Mouse (Mus musculus) testis, adult 2 months (tissue): Measurements from ENCODE around the gene Trpc4ap. TPM values are rescaled to one million over a fixed set of nuclear protein-coding genes. Genes with fewer than 3 reads are reported as not detected.
"Not testable (repeated sequence)": the region's sequence is repeated elsewhere in the genome, so short reads cannot be mapped to it uniquely, and the experiment has no call there.

Experiments used
- H3K27ac ChIP-seq: fragments of 200-500 bp; 2 replicates; pipeline ENCODE4 v1.5.1; 2012; ENCODE audit warnings: low read depth, low read length; ENCODE audit not compliant: control insufficient read depth, insufficient read depth
- H3K27me3 ChIP-seq: fragments of 200-500 bp; 2 replicates; pipeline ENCODE4 v1.6.1; 2012; ENCODE audit warnings: mild to moderate bottlenecking, low read length, moderate library complexity; ENCODE audit not compliant: control insufficient read depth, insufficient read depth
- H3K36me3 ChIP-seq: fragments of 200-500 bp; 2 replicates; pipeline ENCODE4 v1.6.1; 2012; ENCODE audit warnings: mild to moderate bottlenecking, low read length; ENCODE audit not compliant: control insufficient read depth, insufficient read depth
- H3K4me1 ChIP-seq: fragments of 200-500 bp; 2 replicates; pipeline ENCODE4 v1.6.1; 2012; ENCODE audit warnings: low read length; ENCODE audit not compliant: control insufficient read depth, insufficient read depth
- H3K4me3 ChIP-seq: fragments of 200-500 bp; 2 replicates; pipeline ENCODE4 v1.5.1; 2012; ENCODE audit warnings: low read depth, mild to moderate bottlenecking, low read length, moderate library complexity, mixed read lengths; ENCODE audit not compliant: control insufficient read depth
- CTCF ChIP-seq: fragments of 200-500 bp; IDR thresholded peaks from 2 replicates; pipeline ENCODE4 v1.5.1; 2012; ENCODE audit warnings: low read depth, mild to moderate bottlenecking, inconsistent platforms, low read length, moderate library complexity; ENCODE audit not compliant: control insufficient read depth, insufficient read depth, insufficient replicate concordance
- POLR2A ChIP-seq: fragments of 200-500 bp; IDR thresholded peaks from 2 replicates; pipeline ENCODE4 v1.6.1; 2012; ENCODE audit warnings: low read depth, mild to moderate bottlenecking, inconsistent platforms, low read length, moderate library complexity; ENCODE audit not compliant: control insufficient read depth
- polyA plus RNA-seq: library from polyadenylated mRNA; depleted of rRNA; stranded (reverse); fragments of >200 nt; gene quantifications from 2 replicates; pipeline ENCODE4 v1.2.3, GENCODE M21; 2012

The Trpc4ap gene
- polyA plus RNA-seq, 1 experiment, result 82.2 TPM

DNA sequence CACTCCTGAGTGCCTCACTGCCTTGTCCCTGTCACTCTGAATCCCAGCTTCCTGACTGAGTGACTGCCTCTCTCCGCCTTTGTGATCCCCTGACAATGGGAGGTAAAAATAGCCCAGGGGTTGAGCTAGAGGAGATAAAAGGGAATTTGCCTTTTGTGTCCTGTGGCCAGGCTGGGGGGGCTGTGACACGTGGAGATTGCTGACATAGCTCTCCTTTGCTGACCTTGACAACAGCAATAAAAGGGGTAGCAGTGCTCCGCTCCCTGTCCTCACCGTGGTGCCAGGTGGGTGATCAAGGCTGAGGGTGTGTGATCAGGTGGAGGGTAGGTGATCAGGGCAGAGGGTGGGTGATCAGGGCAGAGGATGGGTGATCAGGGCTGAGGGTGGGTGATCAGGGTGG lies 81.2 kb downstream of the Trpc4ap start, which contains the start of gene Myh7b:
Gene Myh7b, plus strand, starts transcription at position 235 of the 400 bp plus-strand sequence.
- peaks cover 7% of the 10 kb centered on the region; the same call in 1 of the 2 replicates for H3K4me1 ChIP-seq

DNA sequence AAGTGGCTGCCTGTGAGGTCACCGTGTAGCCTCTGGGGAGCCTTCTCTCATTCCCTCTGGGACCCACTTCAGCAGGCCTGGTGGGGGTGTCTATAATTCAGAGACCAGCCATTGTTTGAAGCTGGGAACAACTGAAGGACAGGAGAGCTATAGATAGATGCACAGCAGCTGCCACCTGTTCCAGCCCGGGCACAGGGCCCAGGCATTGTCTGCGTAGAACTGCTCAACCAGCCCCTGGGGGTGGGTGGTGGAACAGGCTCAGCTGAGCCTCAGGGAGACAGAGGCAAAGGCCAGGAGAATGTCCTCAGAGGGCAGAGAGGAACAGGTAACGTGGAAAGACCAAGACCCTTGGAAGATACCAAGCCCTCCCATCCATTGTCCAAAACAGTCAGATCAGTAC lies 85.8 kb downstream of the Trpc4ap start:
- TF ChIP-seq POLR2A (no peak), CTCF (no peak)
- H3K36me3 ChIP-seq, result no peaks in the 10 kb centered on the region
- H3K27me3 ChIP-seq, result no peaks in the 10 kb centered on the region
- H3K4me3 ChIP-seq, result no peak overlapping the region
- no peaks in the 10 kb centered on the region for H3K4me1 ChIP-seq
- H3K27ac ChIP-seq, result no peak overlapping the region

More for the DNA sequence above, 81.2 kb downstream of the Trpc4ap start, which contains the start of gene Myh7b:
- H3K27ac ChIP-seq, result no peak within 1 kb of the TSS
- TF ChIP-seq POLR2A (no peak), CTCF (no peak)
- no peak within 1 kb of the TSS for H3K4me3 ChIP-seq
- H3K36me3 ChIP-seq, result no peaks in the 10 kb centered on the region
- no peaks in the 10 kb centered on the region for H3K27me3 ChIP-seq

DNA sequence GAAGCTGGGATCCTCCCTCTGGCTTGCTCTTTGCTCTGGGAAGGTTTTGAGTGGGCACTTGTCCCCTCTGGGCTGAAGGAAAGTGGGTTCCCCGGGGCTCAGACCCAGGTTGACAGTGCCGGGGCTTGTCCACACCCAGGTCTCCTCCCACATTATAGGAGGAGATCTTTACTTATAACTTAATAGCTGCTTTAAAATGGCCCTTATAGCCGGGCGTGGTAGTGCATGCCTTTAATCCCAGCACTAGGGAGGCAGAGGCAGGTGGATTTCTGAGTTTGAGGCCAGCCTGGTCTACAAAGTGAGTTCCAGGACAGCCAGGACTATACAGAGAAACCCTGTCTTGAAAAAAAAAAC lies 87.0 kb downstream of the Trpc4ap start:
- H3K36me3 ChIP-seq, H3K27ac ChIP-seq, H3K4me3 ChIP-seq, H3K4me1 ChIP-seq, H3K27me3 ChIP-seq: not testable (repeated sequence)

DNA sequence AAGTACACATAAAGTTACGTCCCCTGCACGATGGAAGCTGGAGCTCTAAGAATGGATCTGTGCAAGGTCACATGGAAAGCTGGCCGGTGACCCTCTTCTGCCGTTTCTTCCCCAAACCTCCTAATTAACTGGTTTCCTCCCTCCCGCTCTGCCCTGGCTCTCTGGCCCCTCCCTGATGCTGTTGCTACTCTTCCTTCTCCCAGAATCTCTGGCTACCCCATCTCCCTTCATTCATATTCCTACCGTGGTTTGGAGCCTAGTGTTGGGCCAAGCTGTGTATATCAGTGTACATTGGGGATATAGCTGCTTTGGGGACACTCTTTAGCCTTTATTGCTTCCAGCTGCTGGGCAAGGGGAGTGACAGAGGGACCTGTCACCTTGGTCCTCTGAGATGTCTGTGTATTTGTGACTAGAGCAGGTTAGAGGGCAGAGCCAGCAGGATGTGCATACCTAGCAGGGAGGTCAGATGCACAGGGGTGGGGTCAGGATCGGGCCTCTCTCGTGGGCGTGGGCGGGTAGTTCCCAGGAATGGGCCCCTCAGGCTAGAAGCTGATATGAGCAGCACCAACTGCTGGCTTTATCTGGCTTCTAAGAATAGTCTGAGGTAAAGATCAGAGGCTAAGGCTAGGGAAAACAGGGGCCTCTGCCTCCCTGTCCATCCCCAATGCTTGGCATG lies 87.5 kb downstream of the Trpc4ap start:
- H3K4me3 ChIP-seq, result no peak overlapping the region
- H3K36me3 ChIP-seq, result no peaks in the 10 kb centered on the region
- TF ChIP-seq POLR2A, result no peak
- no peak for TF ChIP-seq CTCF
- H3K4me1 ChIP-seq, result no peaks in the 10 kb centered on the region
- H3K27me3 ChIP-seq, result no peaks in the 10 kb centered on the region
- H3K27ac ChIP-seq, result no peak overlapping the region

DNA sequence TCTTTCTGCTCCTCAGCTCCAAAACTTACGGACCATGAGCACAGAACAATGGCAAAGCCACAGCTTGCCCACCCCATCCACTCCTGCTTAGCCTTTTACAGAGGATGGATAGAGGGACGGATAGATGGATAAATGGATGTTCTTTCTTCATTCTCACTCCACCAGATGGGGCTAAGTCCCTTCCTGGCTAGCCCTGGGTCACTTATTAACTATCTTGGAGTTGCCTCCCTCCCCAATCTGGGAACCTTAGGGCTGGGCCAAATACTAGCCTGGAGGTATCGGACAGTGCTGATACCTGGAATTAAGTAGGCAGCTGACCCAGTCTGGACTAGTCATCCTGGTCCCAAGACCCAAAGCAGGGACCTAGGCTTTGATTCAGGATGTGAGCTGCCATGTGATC lies 88.5 kb downstream of the Trpc4ap start:
- no peak for TF ChIP-seq CTCF
- TF ChIP-seq POLR2A, result no peak
- Histone ChIP-seq H3K27ac (no peak overlapping the region), H3K36me3 (no peaks in the 10 kb centered on the region), H3K4me1 (no peaks in the 10 kb centered on the region), H3K27me3 (no peaks in the 10 kb centered on the region), H3K4me3 (no peak overlapping the region)

DNA sequence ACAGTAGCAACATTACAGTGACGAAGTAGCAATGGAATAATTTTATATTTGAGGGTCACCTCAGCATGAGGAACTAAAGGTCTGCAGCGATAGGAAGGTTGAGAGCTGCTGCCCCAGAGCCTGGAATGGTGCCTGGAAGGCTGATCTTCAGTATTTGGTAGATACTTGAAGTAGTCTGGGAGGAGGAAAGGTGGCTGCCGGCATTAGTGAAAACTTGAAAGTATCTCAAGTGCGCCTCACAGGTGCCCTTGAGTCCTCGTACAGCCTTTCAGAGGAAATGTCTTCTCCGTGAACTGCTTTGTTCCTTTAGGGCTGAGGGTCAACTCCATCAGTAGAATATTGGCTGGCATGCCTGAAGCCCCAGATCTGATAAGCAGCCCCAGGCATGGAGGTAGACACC lies 96.7 kb downstream of the Trpc4ap start:
- Histone ChIP-seq H3K4me3 (no peak overlapping the region), H3K4me1 (peaks cover 5% of the 10 kb centered on the region; the same call in 1 of the 2 replicates), H3K27ac (no peak overlapping the region), H3K27me3 (no peaks in the 10 kb centered on the region), H3K36me3 (no peaks in the 10 kb centered on the region)
- TF ChIP-seq POLR2A, result no peak
- TF ChIP-seq CTCF, result no peak

DNA sequence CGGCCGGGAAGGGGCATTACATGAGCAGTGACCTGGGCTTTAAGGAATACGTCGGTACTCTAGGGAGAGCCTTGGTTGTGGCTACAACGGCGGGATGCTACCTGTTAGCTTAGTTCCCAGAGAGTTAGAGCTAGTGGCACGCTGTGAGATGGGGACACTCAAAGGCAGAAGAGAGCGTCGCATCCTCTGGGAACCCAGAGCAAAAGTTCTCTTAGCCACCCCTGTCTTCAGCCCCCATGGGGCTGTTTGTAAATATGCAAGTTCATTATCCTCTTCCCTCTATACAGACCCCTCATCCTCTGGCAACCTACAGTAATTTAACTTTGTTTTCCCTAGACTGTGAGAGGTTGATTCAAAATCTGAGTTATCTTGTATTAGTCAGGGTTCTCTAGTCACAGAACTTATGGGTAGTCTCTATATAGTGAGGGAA lies 99.3 kb downstream of the Trpc4ap start:
- Histone ChIP-seq H3K4me3 (peak overlapping the region; percentile 87), H3K27ac (peak overlapping the region; percentile 82), H3K27me3 (no peaks in the 10 kb centered on the region), H3K4me1 (peaks cover 5% of the 10 kb centered on the region; the same call in 1 of the 2 replicates), H3K36me3 (no peaks in the 10 kb centered on the region)
- no peak for TF ChIP-seq CTCF
- TF ChIP-seq POLR2A, result no peak; the same call in 1 of the 2 replicates
